Comparison of ENCODE assay signal across 9 mouse cellular contexts in genomic region chr17:67006740-67007385, GRCm38 (mm10).
DNase-seq lines count a peak whose midpoint lies in the region; ATAC-seq and TF ChIP-seq lines count a peak whose summit lies in the region.
"Had no signal": no experiment of that assay in that cellular context is flagged by ENCODE, and none has a peak within 500 bp of the region (broad histone marks: within the 10 kb centered on the region; RNA-seq: fewer than 3 reads in every experiment).

No protein-coding gene starts in this region.

- H3K4me1 ChIP-seq in liver, postnatal 0 days (ENCODE audit: insufficient read depth), result no peaks in the 10 kb centered on the region
- no peaks in the 10 kb centered on the region for H3K4me1 ChIP-seq in forebrain, embryonic 11.5 days (replicated peaks; ENCODE audit: control insufficient read depth, insufficient read depth, low read length)
- peaks cover 0 to 2% of the 10 kb centered on the region in 2 experiments; a peak in 1 of 4 replicates for H3K4me1 ChIP-seq in heart, embryonic 14.5 days (ENCODE audit: control insufficient read depth in 2 of 2, insufficient read depth in 2 of 2, low read length in 2 of 2)
- H3K4me1 ChIP-seq in lung, embryonic 16.5 days (replicated peaks; ENCODE audit: control insufficient read depth, insufficient read depth, low read length), result no peaks in the 10 kb centered on the region
- H3K4me1 ChIP-seq: embryonic facial prominence, embryonic 12.5 days had no signal

- H3K36me3 ChIP-seq in liver, postnatal 0 days (replicated peaks; ENCODE audit: insufficient read depth, low read length), result no peaks in the 10 kb centered on the region
- no peaks in the 10 kb centered on the region for H3K36me3 ChIP-seq in forebrain, embryonic 11.5 days (ENCODE audit: control insufficient read depth, insufficient read depth, low read length)
- H3K36me3 ChIP-seq in heart, embryonic 14.5 days (ENCODE audit: control insufficient read depth, insufficient read depth, low read length), result no peaks in the 10 kb centered on the region
- H3K36me3 ChIP-seq in lung, embryonic 16.5 days (ENCODE audit: control insufficient read depth, insufficient read depth, low read length), result 0 out of 2 replicates have a peak, but pooled peaks cover 3% of the 10 kb centered on the region
- H3K36me3 ChIP-seq: embryonic facial prominence, embryonic 12.5 days had no signal

- TF ChIP-seq EP300 in liver, postnatal 0 days (IDR thresholded peaks at IDR 0.05; ENCODE audit: low read depth), result no peak

- 75% methylated on average over 14 of the region's 14 CpGs for WGBS in liver, postnatal 0 days (ENCODE audit: insufficient replicate concordance)
- 55% methylated on average over 14 of the region's 14 CpGs for WGBS in forebrain, embryonic 11.5 days
- 76% methylated on average over 14 of the region's 14 CpGs for WGBS in heart, embryonic 14.5 days
- 63% methylated on average over 14 of the region's 14 CpGs for WGBS in lung, embryonic 16.5 days

- ATAC-seq in liver, postnatal 0 days, result no peak
- ATAC-seq in forebrain, embryonic 11.5 days (replicated peaks; ENCODE audit: low FRiP score), result peak; percentile 60; the same call in 1 of the 2 replicates
- ATAC-seq in heart, embryonic 14.5 days (ENCODE audit: insufficient number of reproducible peaks, insufficient read depth, low FRiP score, low read depth), result 0 out of 2 replicates have a peak, but pooled peaks have one; percentile 43
- ATAC-seq in lung, embryonic 16.5 days (ENCODE audit: low read depth), result peak; percentile 71

- H3K27me3 ChIP-seq in liver, postnatal 0 days (ENCODE audit: insufficient read depth, low read length), result no peaks in the 10 kb centered on the region
- H3K27me3 ChIP-seq in forebrain, embryonic 11.5 days (ENCODE audit: control insufficient read depth, insufficient read depth, low read length), result no peaks in the 10 kb centered on the region
- H3K27me3 ChIP-seq in heart, embryonic 14.5 days (ENCODE audit: control insufficient read depth, insufficient read depth, low read length), result no peaks in the 10 kb centered on the region
- H3K27me3 ChIP-seq in lung, embryonic 16.5 days (ENCODE audit: control insufficient read depth, insufficient read depth, low read depth, low read length), result no peaks in the 10 kb centered on the region
- H3K27me3 ChIP-seq: embryonic facial prominence, embryonic 12.5 days had no signal

- no peak overlapping the region for H3K4me3 ChIP-seq in liver, postnatal 0 days (ENCODE audit: low read depth, low read length)
- no peak overlapping the region for H3K4me3 ChIP-seq in forebrain, embryonic 11.5 days (ENCODE audit: low read depth, low read length)
- H3K4me3 ChIP-seq in heart, embryonic 14.5 days (ENCODE audit: control insufficient read depth in 1 of 2, insufficient read depth in 1 of 2, low read depth in 1 of 2, low read length in 2 of 2), result no peak overlapping the region
- no peak overlapping the region for H3K4me3 ChIP-seq in lung, embryonic 16.5 days (ENCODE audit: low read length)
- H3K4me3 ChIP-seq: embryonic facial prominence, embryonic 12.5 days had no signal

- TF ChIP-seq CTCF in liver, postnatal 0 days (IDR thresholded peaks at IDR 0.05; ENCODE audit: low read depth), result no peak

- no peak overlapping the region for H3K4me2 ChIP-seq in liver, postnatal 0 days (ENCODE audit: low read depth, low read length)
- no peak overlapping the region for H3K4me2 ChIP-seq in forebrain, embryonic 11.5 days (ENCODE audit: low read depth, low read length, severe bottlenecking)
- H3K4me2 ChIP-seq in heart, embryonic 14.5 days (ENCODE audit: low read length), result no peak overlapping the region
- no peak overlapping the region for H3K4me2 ChIP-seq in lung, embryonic 16.5 days (ENCODE audit: low read depth, low read length)
- H3K4me2 ChIP-seq: embryonic facial prominence, embryonic 12.5 days had no signal

- no peak overlapping the region for H3K9ac ChIP-seq in liver, postnatal 0 days (replicated peaks)
- H3K9ac ChIP-seq in forebrain, embryonic 11.5 days (ENCODE audit: low read length), result no peak overlapping the region
- H3K9ac ChIP-seq in heart, embryonic 14.5 days (ENCODE audit: low read length), result no peak overlapping the region
- H3K9ac ChIP-seq in lung, embryonic 16.5 days (ENCODE audit: low read length), result no peak overlapping the region
- H3K9ac ChIP-seq: embryonic facial prominence, embryonic 12.5 days had no signal

- peak; percentile 23 for DNase-seq in liver, postnatal 0 days
- DNase-seq in liver, result no peak
- DNase-seq in forebrain, embryonic 11.5 days (ENCODE audit: low spot score), result peak; percentile 55
- DNase-seq in kidney, postnatal 36 days, result peak; percentile 85 to 91
- peak; percentile 88 to 94 for DNase-seq in right cerebral cortex, postnatal 10 days (ENCODE audit: low spot score in 2 of 2)
- no peak for DNase-seq in thymus, postnatal 10 days (ENCODE audit: low spot score in 2 of 2)

- peaks cover 4% of the 10 kb centered on the region; the same call in 1 of the 2 replicates for H3K9me3 ChIP-seq in liver, postnatal 0 days (ENCODE audit: low read length)
- H3K9me3 ChIP-seq in forebrain, embryonic 11.5 days (ENCODE audit: control insufficient read depth, low read length), result no peaks in the 10 kb centered on the region
- H3K9me3 ChIP-seq in heart, embryonic 14.5 days (ENCODE audit: control insufficient read depth, low read length), result 0 out of 2 replicates have a peak, but pooled peaks cover 3% of the 10 kb centered on the region
- H3K9me3 ChIP-seq in lung, embryonic 16.5 days (ENCODE audit: control insufficient read depth, low read length), result 0 out of 2 replicates have a peak, but pooled peaks cover 4% of the 10 kb centered on the region
- H3K9me3 ChIP-seq: embryonic facial prominence, embryonic 12.5 days had no signal

- H3K27ac ChIP-seq in liver, postnatal 0 days (ENCODE audit: low read depth), result no peak overlapping the region
- no peak overlapping the region for H3K27ac ChIP-seq in forebrain, embryonic 11.5 days (ENCODE audit: low read depth, low read length)
- H3K27ac ChIP-seq in heart, embryonic 14.5 days (replicated peaks in 1 of 2; ENCODE audit: control insufficient read depth in 1 of 2, insufficient read depth in 1 of 2, low read depth in 2 of 2, low read length in 2 of 2), result peak overlapping the region; percentile 80 to 86
- no peak overlapping the region for H3K27ac ChIP-seq in lung, embryonic 16.5 days (ENCODE audit: low read length)
- H3K27ac ChIP-seq: embryonic facial prominence, embryonic 12.5 days had no signal

Comparison
In these comparisons a context has a peak if more than half of its experiments do, and no peak if none do; other contexts are left out.
1. DNase-seq: peak in liver, postnatal 0 days (single experiment), forebrain, embryonic 11.5 days (single experiment), kidney, postnatal 36 days (2 of 2) and right cerebral cortex, postnatal 10 days (2 of 2); none in liver (single experiment) and thymus, postnatal 10 days (0 of 2).
2. H3K27ac ChIP-seq: peak in heart, embryonic 14.5 days (2 of 2); none in liver, postnatal 0 days (single experiment), forebrain, embryonic 11.5 days (single experiment) and lung, embryonic 16.5 days (single experiment).